Mouse (Mus musculus): ENCODE data around the gene Ezr. TPM values are rescaled to one million over a fixed set of nuclear protein-coding genes. Genes with fewer than 3 reads are reported as not detected.

Ezr gene
- polyA plus RNA-seq, 1 experiment = 168 TPM

GRCm38 (mm10) chr17:6779632-6780031, 3.0 kb downstream of the Ezr start:
- Histone ChIP-seq H3K9ac (ENCODE audit: low read depth, poor library complexity, severe bottlenecking) (peak overlapping the region; percentile 41), H3K27me3 (ENCODE audit: control insufficient read depth, insufficient read depth, low read length, poor library complexity, severe bottlenecking) (no peaks in the 10 kb centered on the region), H3K4me3 (ENCODE audit: low read depth, low read length) (peak overlapping the region; percentile 61)

DNA sequence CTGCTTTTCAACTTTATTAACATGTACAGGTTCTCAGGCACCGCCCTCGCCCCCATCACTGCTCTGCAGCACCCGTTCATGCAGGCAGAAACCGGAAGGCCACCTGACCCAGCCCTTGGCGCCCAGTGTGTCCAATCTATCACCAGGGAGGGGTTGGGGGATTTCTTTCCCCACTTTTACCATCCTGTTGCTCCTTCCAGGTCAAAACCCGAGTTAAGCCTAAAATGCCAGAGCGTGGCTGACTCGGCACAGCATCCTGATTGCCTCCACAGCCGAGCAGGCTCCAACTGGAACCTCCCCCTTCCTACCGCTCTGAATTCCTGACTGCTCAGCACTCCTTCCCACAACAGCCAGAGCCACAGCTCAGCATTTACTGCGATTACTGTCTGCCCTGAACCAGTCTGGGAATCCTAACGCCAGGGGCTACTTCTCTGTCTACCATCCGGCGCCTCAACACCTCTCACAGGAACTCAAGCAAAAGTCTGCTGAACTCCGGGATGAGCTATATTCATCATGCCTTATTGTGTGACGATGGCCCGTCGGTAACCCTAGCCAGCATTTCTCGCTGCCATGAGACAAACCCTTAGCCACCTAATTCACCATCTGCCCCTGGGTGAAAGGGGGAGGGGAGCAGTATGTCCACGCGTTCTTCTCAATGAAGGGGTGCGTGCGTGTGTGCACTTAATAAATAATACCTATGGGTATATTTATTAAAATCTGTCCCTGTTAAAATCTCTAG, 3.6 kb downstream of the Ezr start:
- Histone ChIP-seq H3K9me3 (replicated peaks; ENCODE audit: control insufficient read depth, insufficient read depth, low read length, poor library complexity, severe bottlenecking) (no peaks in the 10 kb centered on the region), H3K27ac (ENCODE audit: insufficient read depth, low read length) (peak overlapping the region; percentile 65), H3K27me3 (ENCODE audit: control insufficient read depth, insufficient read depth, low read length, poor library complexity, severe bottlenecking) (no peaks in the 10 kb centered on the region), H3K4me1 (ENCODE audit: control insufficient read depth, insufficient read depth, low read length) (peaks cover 4% of the 10 kb centered on the region), H3K9ac (ENCODE audit: low read depth, poor library complexity, severe bottlenecking) (peak overlapping the region; percentile 41), H3K4me3 (ENCODE audit: low read depth, low read length) (peak overlapping the region; percentile 55), H3K36me3 (ENCODE audit: control insufficient read depth, insufficient read depth, low read length, poor library complexity, severe bottlenecking) (no peaks in the 10 kb centered on the region)
- no peak for TF ChIP-seq POLR2A (IDR thresholded peaks at IDR 0.05; ENCODE audit: insufficient read depth, low read length)
- peak; percentile 54; the same call in 1 of the 2 replicates for TF ChIP-seq EP300 (IDR thresholded peaks at IDR 0.05; ENCODE audit: insufficient read depth, low read depth, low read length)
- TF ChIP-seq CTCF (IDR thresholded peaks at IDR 0.05; ENCODE audit: low read depth, low read length) = no peak

More at GRCm38 (mm10) chr17:6779632-6780031, 3.0 kb downstream of the Ezr start:
- H3K9me3 ChIP-seq (replicated peaks; ENCODE audit: control insufficient read depth, insufficient read depth, low read length, poor library complexity, severe bottlenecking) = no peaks in the 10 kb centered on the region
- no peaks in the 10 kb centered on the region for H3K36me3 ChIP-seq (ENCODE audit: control insufficient read depth, insufficient read depth, low read length, poor library complexity, severe bottlenecking)
- peaks cover 4% of the 10 kb centered on the region for H3K4me1 ChIP-seq (ENCODE audit: control insufficient read depth, insufficient read depth, low read length)
- no peak for TF ChIP-seq POLR2A (IDR thresholded peaks at IDR 0.05; ENCODE audit: insufficient read depth, low read length)
- TF ChIP-seq CTCF (IDR thresholded peaks at IDR 0.05; ENCODE audit: low read depth, low read length) = no peak
- no peak for TF ChIP-seq EP300 (IDR thresholded peaks at IDR 0.05; ENCODE audit: insufficient read depth, low read depth, low read length)
- peak overlapping the region; percentile 65; the same call in 1 of the 2 replicates for H3K27ac ChIP-seq (ENCODE audit: insufficient read depth, low read length)

DNA sequence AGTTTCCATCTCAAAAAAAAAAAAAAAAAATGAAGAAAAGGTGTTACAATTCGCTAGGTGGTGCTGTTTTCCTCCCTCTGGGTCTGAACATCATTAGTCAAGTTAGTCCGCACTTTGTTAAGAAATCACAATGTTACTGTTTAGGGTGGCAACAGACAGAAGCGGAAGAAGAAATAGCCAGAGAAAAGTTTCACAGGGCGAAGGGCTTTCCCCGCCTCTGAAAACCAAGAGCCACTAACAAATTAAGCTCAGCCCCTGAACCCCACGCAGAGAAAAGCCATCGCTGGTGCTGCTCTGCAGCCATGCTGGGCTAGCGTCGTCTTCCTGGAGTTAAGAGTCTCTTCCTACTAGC, 4.3 kb downstream of the Ezr start:
- peak overlapping the region; percentile 65 for H3K27ac ChIP-seq (ENCODE audit: insufficient read depth, low read length)
- TF ChIP-seq EP300 (IDR thresholded peaks at IDR 0.05; ENCODE audit: insufficient read depth, low read depth, low read length) (no peak), POLR2A (IDR thresholded peaks at IDR 0.05; ENCODE audit: insufficient read depth, low read length) (no peak), CTCF (IDR thresholded peaks at IDR 0.05; ENCODE audit: low read depth, low read length) (no peak)
- H3K4me1 ChIP-seq (ENCODE audit: control insufficient read depth, insufficient read depth, low read length) = peaks cover 9% of the 10 kb centered on the region
- peak overlapping the region; percentile 41 for H3K9ac ChIP-seq (ENCODE audit: low read depth, poor library complexity, severe bottlenecking)
- H3K27me3 ChIP-seq (ENCODE audit: control insufficient read depth, insufficient read depth, low read length, poor library complexity, severe bottlenecking) = no peaks in the 10 kb centered on the region
- H3K9me3 ChIP-seq (replicated peaks; ENCODE audit: control insufficient read depth, insufficient read depth, low read length, poor library complexity, severe bottlenecking) = no peaks in the 10 kb centered on the region
- peak overlapping the region; percentile 55 for H3K4me3 ChIP-seq (ENCODE audit: low read depth, low read length)
- H3K36me3 ChIP-seq (ENCODE audit: control insufficient read depth, insufficient read depth, low read length, poor library complexity, severe bottlenecking) = no peaks in the 10 kb centered on the region

- no peak for TF ChIP-seq POLR2A (IDR thresholded peaks at IDR 0.05; ENCODE audit: insufficient read depth, low read length)
- peak; percentile 57; the same call in 1 of the 2 replicates for TF ChIP-seq EP300 (IDR thresholded peaks at IDR 0.05; ENCODE audit: insufficient read depth, low read depth, low read length)
- peak overlapping the region; percentile 58 for H3K9ac ChIP-seq (ENCODE audit: low read depth, poor library complexity, severe bottlenecking)
- H3K4me3 ChIP-seq (ENCODE audit: low read depth, low read length) = peak overlapping the region; percentile 50
- no peaks in the 10 kb centered on the region for H3K9me3 ChIP-seq (replicated peaks; ENCODE audit: control insufficient read depth, insufficient read depth, low read length, poor library complexity, severe bottlenecking)
- H3K27me3 ChIP-seq (ENCODE audit: control insufficient read depth, insufficient read depth, low read length, poor library complexity, severe bottlenecking) = no peaks in the 10 kb centered on the region
- no peaks in the 10 kb centered on the region for H3K36me3 ChIP-seq (ENCODE audit: control insufficient read depth, insufficient read depth, low read length, poor library complexity, severe bottlenecking)
- H3K4me1 ChIP-seq (ENCODE audit: control insufficient read depth, insufficient read depth, low read length) = peaks cover 9% of the 10 kb centered on the region
- H3K27ac ChIP-seq (ENCODE audit: insufficient read depth, low read length) = peak overlapping the region; percentile 92
These were observed 4.8 kb downstream of the Ezr start for GRCm38 (mm10) chr17:6777629-6778331.

DNA sequence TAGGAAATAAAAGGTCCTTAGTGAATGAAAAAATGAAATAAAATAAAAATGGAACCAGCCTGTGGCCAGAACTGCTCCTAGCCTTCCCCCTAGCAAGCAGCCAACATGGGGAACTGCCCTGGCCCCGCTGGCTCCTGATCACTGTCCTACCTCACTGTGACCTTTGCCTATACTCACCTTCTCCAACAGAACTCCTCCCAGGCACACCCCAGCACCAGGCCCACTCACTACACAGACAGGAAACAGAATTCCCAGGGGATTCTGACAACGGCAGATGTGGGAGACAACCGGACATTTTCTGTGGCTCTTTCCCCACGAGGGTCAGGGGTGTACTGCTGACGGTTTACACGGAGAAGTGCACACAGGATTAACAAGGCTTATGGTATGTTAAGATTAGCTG, 5.5 kb downstream of the Ezr start:
- H3K4me1 ChIP-seq (ENCODE audit: control insufficient read depth, insufficient read depth, low read length) = peaks cover 9% of the 10 kb centered on the region
- peak overlapping the region; percentile 92 for H3K27ac ChIP-seq (ENCODE audit: insufficient read depth, low read length)
- H3K4me3 ChIP-seq (ENCODE audit: low read depth, low read length) = peak overlapping the region; percentile 28
- no peaks in the 10 kb centered on the region for H3K9me3 ChIP-seq (replicated peaks; ENCODE audit: control insufficient read depth, insufficient read depth, low read length, poor library complexity, severe bottlenecking)
- TF ChIP-seq CTCF (IDR thresholded peaks at IDR 0.05; ENCODE audit: low read depth, low read length) (no peak), EP300 (IDR thresholded peaks at IDR 0.05; ENCODE audit: insufficient read depth, low read depth, low read length) (0 out of 2 replicates have a peak, but pooled peaks have one; percentile 57)
- H3K9ac ChIP-seq (ENCODE audit: low read depth, poor library complexity, severe bottlenecking) = peak overlapping the region; percentile 58
- H3K36me3 ChIP-seq (ENCODE audit: control insufficient read depth, insufficient read depth, low read length, poor library complexity, severe bottlenecking) = no peaks in the 10 kb centered on the region
- no peaks in the 10 kb centered on the region for H3K27me3 ChIP-seq (ENCODE audit: control insufficient read depth, insufficient read depth, low read length, poor library complexity, severe bottlenecking)

GRCm38 (mm10) chr17:6776576-6776975, 6.0 kb downstream of the Ezr start:
- peak overlapping the region; percentile 92 for H3K27ac ChIP-seq (ENCODE audit: insufficient read depth, low read length)

More at GRCm38 (mm10) chr17:6776576-6776975, 6.0 kb downstream of the Ezr start:
- H3K27me3 ChIP-seq (ENCODE audit: control insufficient read depth, insufficient read depth, low read length, poor library complexity, severe bottlenecking) = no peaks in the 10 kb centered on the region
- H3K4me1 ChIP-seq (ENCODE audit: control insufficient read depth, insufficient read depth, low read length) = peaks cover 12% of the 10 kb centered on the region
- H3K9me3 ChIP-seq (replicated peaks; ENCODE audit: control insufficient read depth, insufficient read depth, low read length, poor library complexity, severe bottlenecking) = no peaks in the 10 kb centered on the region
- no peaks in the 10 kb centered on the region for H3K36me3 ChIP-seq (ENCODE audit: control insufficient read depth, insufficient read depth, low read length, poor library complexity, severe bottlenecking)
- peak overlapping the region; percentile 58 for H3K9ac ChIP-seq (ENCODE audit: low read depth, poor library complexity, severe bottlenecking)
- no peak for TF ChIP-seq CTCF (IDR thresholded peaks at IDR 0.05; ENCODE audit: low read depth, low read length)
- TF ChIP-seq EP300 (IDR thresholded peaks at IDR 0.05; ENCODE audit: insufficient read depth, low read depth, low read length) = no peak
- no peak for TF ChIP-seq POLR2A (IDR thresholded peaks at IDR 0.05; ENCODE audit: insufficient read depth, low read length)
- H3K4me3 ChIP-seq (ENCODE audit: low read depth, low read length) = peak overlapping the region; percentile 28; the same call in 1 of the 2 replicates

Measured in ES-Bruce4 (cell line).